Mouse (Mus musculus): ENCODE measurements around the gene Cib2. TPM values are rescaled to one million over a fixed set of nuclear protein-coding genes. Genes with fewer than 3 reads are reported as not detected.
"Not testable (repeated sequence)": the region's sequence is repeated elsewhere in the genome, so short reads cannot be mapped to it uniquely, and the experiment has no call there.

Gene Cib2
- polyA plus RNA-seq (2014; fragmentation: Nextera tagmentation; extraction: Ambion mirVana): 13.6 and 15.3 TPM in 2 replicates

- WGBS: under 1% methylated on average over 50 of the region's 54 CpGs
- H3K4me1 ChIP-seq (ENCODE audit: control insufficient read depth, insufficient read depth, low read length): 0 out of 2 replicates have a peak, but pooled peaks cover 8% of the 10 kb centered on the region
- no peaks in the 10 kb centered on the region for H3K9me3 ChIP-seq (ENCODE audit: control insufficient read depth, low read depth, low read length)
- H3K27ac ChIP-seq (ENCODE audit: low read length): no peak within 1 kb of the TSS
- peak; percentile 97 for ATAC-seq (ENCODE audit: insufficient number of reproducible peaks, insufficient read depth, low FRiP score, low read depth)
- H3K4me2 ChIP-seq (replicated peaks; ENCODE audit: low read depth, low read length): peak within 1 kb of the TSS; percentile 76
- H3K9ac ChIP-seq (replicated peaks; ENCODE audit: low read depth, low read length): peak within 1 kb of the TSS; percentile 19
- no peaks in the 10 kb centered on the region for H3K36me3 ChIP-seq (ENCODE audit: control insufficient read depth, insufficient read depth, low read length)
- H3K4me3 ChIP-seq (ENCODE audit: low read depth, low read length): peak within 1 kb of the TSS; percentile 54
- no peaks in the 10 kb centered on the region for H3K27me3 ChIP-seq (ENCODE audit: control insufficient read depth, insufficient read depth, low read length)
Measured at GRCm38 (mm10) chr9:54559771-54560471, at the start of gene Cib2. Cib2 (minus strand) TSS chr9:54560218.

DNA sequence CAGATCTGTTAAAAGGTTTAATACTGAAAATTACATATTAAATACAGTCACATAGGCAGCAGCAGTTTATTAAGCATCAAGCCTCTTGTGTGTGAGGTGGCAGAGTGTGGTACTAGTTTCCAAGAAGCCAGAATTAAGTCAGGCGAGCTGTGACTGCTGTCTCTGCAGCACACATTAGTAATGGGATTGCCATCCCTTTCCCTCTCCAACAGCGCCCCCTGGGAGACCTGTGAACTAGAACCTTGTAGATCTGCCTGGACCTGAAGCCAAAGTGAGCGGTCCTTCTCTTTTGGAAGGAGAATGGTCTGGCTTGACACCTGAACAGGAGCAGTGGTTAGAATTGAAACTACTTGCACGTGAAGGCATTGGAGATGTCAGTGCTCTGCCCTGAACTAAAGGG is 44.9 kb upstream of the Cib2 start:
- Histone ChIP-seq H3K4me3 (ENCODE audit: low read depth, low read length) (no peak overlapping the region), H3K9ac (replicated peaks; ENCODE audit: low read depth, low read length) (no peak overlapping the region), H3K27me3 (ENCODE audit: control insufficient read depth, insufficient read depth, low read length) (no peaks in the 10 kb centered on the region), H3K4me1 (ENCODE audit: control insufficient read depth, insufficient read depth, low read length) (no peaks in the 10 kb centered on the region), H3K4me2 (replicated peaks; ENCODE audit: low read depth, low read length) (no peak overlapping the region), H3K36me3 (ENCODE audit: control insufficient read depth, insufficient read depth, low read length) (peaks cover 21% of the 10 kb centered on the region), H3K27ac (ENCODE audit: low read length) (no peak overlapping the region), H3K9me3 (ENCODE audit: control insufficient read depth, low read depth, low read length) (no peaks in the 10 kb centered on the region)
- no peak for ATAC-seq (ENCODE audit: insufficient number of reproducible peaks, insufficient read depth, low FRiP score, low read depth)
- 66% methylated on average over 4 of the region's 4 CpGs for WGBS

GRCm38 (mm10) chr9:54604131-54604654 is 44.2 kb upstream of the Cib2 start:
- ATAC-seq (ENCODE audit: insufficient number of reproducible peaks, insufficient read depth, low FRiP score, low read depth): no peak
- H3K9ac ChIP-seq (replicated peaks; ENCODE audit: low read depth, low read length): no peak overlapping the region
- H3K36me3 ChIP-seq (ENCODE audit: control insufficient read depth, insufficient read depth, low read length): peaks cover 25% of the 10 kb centered on the region
- WGBS: 76% methylated on average over 5 of the region's 5 CpGs
- no peak overlapping the region for H3K4me3 ChIP-seq (ENCODE audit: low read depth, low read length)
- H3K27me3 ChIP-seq (ENCODE audit: control insufficient read depth, insufficient read depth, low read length): no peaks in the 10 kb centered on the region
- H3K4me1 ChIP-seq (ENCODE audit: control insufficient read depth, insufficient read depth, low read length): no peaks in the 10 kb centered on the region
- no peak overlapping the region for H3K27ac ChIP-seq (ENCODE audit: low read length)
- no peak overlapping the region for H3K4me2 ChIP-seq (replicated peaks; ENCODE audit: low read depth, low read length)
- H3K9me3 ChIP-seq (ENCODE audit: control insufficient read depth, low read depth, low read length): no peaks in the 10 kb centered on the region

GRCm38 (mm10) chr9:54602916-54603315 is 42.9 kb upstream of the Cib2 start:
- Histone ChIP-seq H3K27me3 (ENCODE audit: control insufficient read depth, insufficient read depth, low read length) (no peaks in the 10 kb centered on the region), H3K9me3 (ENCODE audit: control insufficient read depth, low read depth, low read length) (no peaks in the 10 kb centered on the region), H3K4me3 (ENCODE audit: low read depth, low read length) (no peak overlapping the region), H3K9ac (replicated peaks; ENCODE audit: low read depth, low read length) (no peak overlapping the region), H3K4me2 (replicated peaks; ENCODE audit: low read depth, low read length) (no peak overlapping the region), H3K27ac (ENCODE audit: low read length) (no peak overlapping the region), H3K36me3 (ENCODE audit: control insufficient read depth, insufficient read depth, low read length) (peaks cover 25% of the 10 kb centered on the region), H3K4me1 (ENCODE audit: control insufficient read depth, insufficient read depth, low read length) (no peaks in the 10 kb centered on the region)
- ATAC-seq (ENCODE audit: insufficient number of reproducible peaks, insufficient read depth, low FRiP score, low read depth): no peak
- 87% methylated on average over 7 of the region's 7 CpGs for WGBS

- Histone ChIP-seq H3K9ac (replicated peaks; ENCODE audit: low read depth, low read length) (no peak overlapping the region), H3K27ac (ENCODE audit: low read length) (no peak overlapping the region), H3K4me2 (replicated peaks; ENCODE audit: low read depth, low read length) (no peak overlapping the region), H3K9me3 (ENCODE audit: control insufficient read depth, low read depth, low read length) (no peaks in the 10 kb centered on the region), H3K4me1 (ENCODE audit: control insufficient read depth, insufficient read depth, low read length) (no peaks in the 10 kb centered on the region), H3K4me3 (ENCODE audit: low read depth, low read length) (no peak overlapping the region), H3K36me3 (ENCODE audit: control insufficient read depth, insufficient read depth, low read length) (peaks cover 26% of the 10 kb centered on the region), H3K27me3 (ENCODE audit: control insufficient read depth, insufficient read depth, low read length) (no peaks in the 10 kb centered on the region)
- no peak for ATAC-seq (ENCODE audit: insufficient number of reproducible peaks, insufficient read depth, low FRiP score, low read depth)
- 88% methylated on average over 2 of the region's 2 CpGs for WGBS
Measured at GRCm38 (mm10) chr9:54602386-54602785, 42.4 kb upstream of the Cib2 start.

DNA sequence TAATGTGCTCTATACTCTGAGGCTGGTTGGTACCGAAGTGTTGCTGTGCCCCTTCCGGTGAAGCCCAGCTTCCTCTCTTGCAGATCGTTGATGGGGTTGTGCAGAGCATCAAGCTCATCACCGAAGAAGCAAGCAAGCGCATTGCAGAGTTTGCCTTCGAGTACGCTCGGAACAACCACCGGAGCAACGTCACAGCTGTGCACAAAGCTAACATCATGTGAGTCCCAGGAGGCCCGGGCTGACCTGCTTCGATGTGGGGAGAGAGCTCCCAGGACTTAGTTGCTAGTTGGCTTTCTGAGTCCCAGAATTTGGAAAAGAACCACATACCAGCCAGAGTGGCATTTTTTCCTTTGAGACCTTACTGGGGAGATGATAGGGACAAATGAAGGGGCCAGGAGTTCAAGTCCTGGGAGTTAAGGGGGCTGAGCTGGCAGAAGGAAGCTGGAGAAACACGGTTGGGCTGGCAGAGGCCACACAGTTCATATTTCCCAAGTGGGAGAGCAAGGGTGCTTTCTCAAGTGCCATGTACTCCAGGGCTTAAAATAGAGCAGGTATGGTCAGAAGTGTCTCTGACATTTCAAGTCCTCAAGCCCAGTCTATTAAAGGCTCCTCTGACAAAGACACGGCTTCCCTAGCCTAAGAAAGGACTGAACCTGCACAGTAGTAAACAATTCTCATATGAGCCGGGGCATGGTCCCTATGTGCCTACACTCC is 36.9 kb upstream of the Cib2 start:
- H3K36me3 ChIP-seq (ENCODE audit: control insufficient read depth, insufficient read depth, low read length): peaks cover 42% of the 10 kb centered on the region
- no peaks in the 10 kb centered on the region for H3K9me3 ChIP-seq (ENCODE audit: control insufficient read depth, low read depth, low read length)
- H3K9ac ChIP-seq (replicated peaks; ENCODE audit: low read depth, low read length): no peak overlapping the region
- WGBS: 94% methylated on average over 15 of the region's 15 CpGs
- H3K27me3 ChIP-seq (ENCODE audit: control insufficient read depth, insufficient read depth, low read length): no peaks in the 10 kb centered on the region
- no peak overlapping the region for H3K4me2 ChIP-seq (replicated peaks; ENCODE audit: low read depth, low read length)
- H3K4me3 ChIP-seq (ENCODE audit: low read depth, low read length): no peak overlapping the region
- no peaks in the 10 kb centered on the region for H3K4me1 ChIP-seq (ENCODE audit: control insufficient read depth, insufficient read depth, low read length)
- ATAC-seq (ENCODE audit: insufficient number of reproducible peaks, insufficient read depth, low FRiP score, low read depth): no peak
- H3K27ac ChIP-seq (ENCODE audit: low read length): no peak overlapping the region

DNA sequence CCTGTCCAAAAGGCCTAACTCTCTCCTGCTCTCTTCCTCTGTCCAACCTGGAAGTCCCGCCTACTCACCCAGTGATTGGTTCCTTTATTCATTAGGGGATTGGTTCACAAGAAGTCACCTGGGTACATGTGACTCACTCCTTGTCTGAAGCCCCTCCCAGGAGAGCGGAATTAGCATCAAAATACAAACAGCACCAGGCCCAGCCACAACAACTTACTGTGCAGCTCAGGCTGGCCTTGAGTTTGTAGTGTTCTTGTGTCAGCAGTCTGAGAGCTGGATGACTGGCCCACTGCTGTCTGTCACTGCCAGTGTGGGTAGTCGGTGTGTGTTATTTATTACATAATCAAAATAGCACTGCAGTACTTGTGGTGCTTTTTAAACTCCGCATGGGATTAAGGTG is 33.6 kb upstream of the Cib2 start:
- not testable (repeated sequence) for ATAC-seq (ENCODE audit: insufficient number of reproducible peaks, insufficient read depth, low FRiP score, low read depth); H3K27ac ChIP-seq (ENCODE audit: low read length); H3K4me1 ChIP-seq (ENCODE audit: control insufficient read depth, insufficient read depth, low read length); H3K9me3 ChIP-seq (ENCODE audit: control insufficient read depth, low read depth, low read length); H3K27me3 ChIP-seq (ENCODE audit: control insufficient read depth, insufficient read depth, low read length); H3K9ac ChIP-seq (replicated peaks; ENCODE audit: low read depth, low read length); H3K4me2 ChIP-seq (replicated peaks; ENCODE audit: low read depth, low read length); H3K4me3 ChIP-seq (ENCODE audit: low read depth, low read length)
- 82% methylated on average over 4 of the region's 4 CpGs for WGBS
- H3K36me3 ChIP-seq (ENCODE audit: control insufficient read depth, insufficient read depth, low read length): peaks cover 25% of the 10 kb centered on the region

GRCm38 (mm10) chr9:54587863-54588262 is 27.8 kb upstream of the Cib2 start:
- no peaks in the 10 kb centered on the region for H3K27me3 ChIP-seq (ENCODE audit: control insufficient read depth, insufficient read depth, low read length)
- H3K36me3 ChIP-seq (ENCODE audit: control insufficient read depth, insufficient read depth, low read length): peaks cover 6% of the 10 kb centered on the region
- H3K4me3 ChIP-seq (ENCODE audit: low read depth, low read length): no peak overlapping the region
- H3K27ac ChIP-seq (ENCODE audit: low read length): no peak overlapping the region
- no peak overlapping the region; the same call in 1 of the 2 replicates for H3K4me2 ChIP-seq (replicated peaks; ENCODE audit: low read depth, low read length)
- ATAC-seq (ENCODE audit: insufficient number of reproducible peaks, insufficient read depth, low FRiP score, low read depth): no peak
- peaks cover 8% of the 10 kb centered on the region; the same call in 1 of the 2 replicates for H3K4me1 ChIP-seq (ENCODE audit: control insufficient read depth, insufficient read depth, low read length)
- no peaks in the 10 kb centered on the region for H3K9me3 ChIP-seq (ENCODE audit: control insufficient read depth, low read depth, low read length)
- WGBS: 65% methylated on average over 4 of the region's 4 CpGs
- H3K9ac ChIP-seq (replicated peaks; ENCODE audit: low read depth, low read length): no peak overlapping the region

Measured in stomach, embryonic 14.5 days (tissue).